Mouse (Mus musculus): Measurements from ENCODE around the gene Sp6. TPM values are rescaled to one million over a fixed set of nuclear protein-coding genes. Genes with fewer than 3 reads are reported as not detected.

The Sp6 gene
- polyA plus RNA-seq, 1 experiment from 2014 or later = 0.07 TPM

DNA sequence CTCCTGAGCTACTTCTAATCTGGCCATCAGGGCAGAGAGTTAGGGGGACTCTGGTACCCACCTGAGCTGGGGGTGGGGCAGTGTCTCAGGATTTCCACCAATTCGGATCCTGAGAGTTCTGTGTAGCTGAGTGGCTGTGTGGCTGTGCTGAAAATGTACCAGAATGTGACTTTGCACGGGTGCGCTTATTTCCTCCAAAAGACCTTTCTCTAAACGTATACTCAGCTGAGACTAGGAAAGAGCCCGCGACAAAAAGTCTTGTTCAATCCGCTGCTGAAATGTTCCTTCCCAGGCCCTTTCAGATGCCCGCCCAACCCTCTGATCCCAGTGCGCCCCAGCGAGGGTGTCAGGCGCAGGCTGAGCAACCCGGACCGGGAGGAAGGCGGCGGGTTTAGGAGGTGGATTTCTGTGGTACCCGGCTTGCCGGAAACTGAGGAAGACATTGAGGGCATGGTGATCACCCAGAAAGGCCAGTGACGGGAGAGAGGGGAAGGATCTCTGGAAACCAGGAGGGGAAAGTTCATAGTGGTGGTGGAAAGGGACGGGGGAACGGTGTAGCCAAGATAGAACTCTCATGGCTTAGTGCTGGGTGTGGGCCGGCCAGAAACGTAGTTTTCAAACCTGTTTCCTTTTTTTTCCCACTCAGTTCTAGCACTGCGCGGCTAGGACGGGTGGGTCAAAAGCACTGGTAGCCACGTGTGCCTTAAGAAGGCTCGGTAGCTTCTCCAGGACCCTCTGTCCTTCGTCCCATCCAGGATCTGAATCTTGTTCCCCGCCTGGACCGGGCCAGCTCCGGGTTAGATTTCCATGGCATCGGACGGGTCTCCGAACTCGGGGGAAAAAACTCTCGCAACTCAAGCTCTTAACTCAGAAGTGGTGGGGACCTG, 4.7 kb downstream of the Sp6 start:
- DNase-seq (no peak), ATAC-seq (no peak)
- Histone ChIP-seq H3K9ac (replicated peaks) (no peak overlapping the region), H3K4me1 (ENCODE audit: insufficient read depth) (peaks cover 15% of the 10 kb centered on the region), H3K9me3 (ENCODE audit: low read length) (no peaks in the 10 kb centered on the region), H3K4me2 (ENCODE audit: low read depth, low read length) (peak overlapping the region; percentile 56), H3K27me3 (ENCODE audit: insufficient read depth, low read length) (peaks cover 93% of the 10 kb centered on the region), H3K36me3 (replicated peaks; ENCODE audit: insufficient read depth, low read length) (no peaks in the 10 kb centered on the region), H3K27ac (ENCODE audit: low read depth) (no peak overlapping the region), H3K4me3 (ENCODE audit: low read depth, low read length) (peak overlapping the region; percentile 32)
- no peak for TF ChIP-seq EP300 (IDR thresholded peaks at IDR 0.05; ENCODE audit: low read depth)
- no peak for TF ChIP-seq CTCF (IDR thresholded peaks at IDR 0.05; ENCODE audit: low read depth)
- WGBS (ENCODE audit: insufficient replicate concordance) = 2% methylated on average over 36 of the region's 36 CpGs

DNA sequence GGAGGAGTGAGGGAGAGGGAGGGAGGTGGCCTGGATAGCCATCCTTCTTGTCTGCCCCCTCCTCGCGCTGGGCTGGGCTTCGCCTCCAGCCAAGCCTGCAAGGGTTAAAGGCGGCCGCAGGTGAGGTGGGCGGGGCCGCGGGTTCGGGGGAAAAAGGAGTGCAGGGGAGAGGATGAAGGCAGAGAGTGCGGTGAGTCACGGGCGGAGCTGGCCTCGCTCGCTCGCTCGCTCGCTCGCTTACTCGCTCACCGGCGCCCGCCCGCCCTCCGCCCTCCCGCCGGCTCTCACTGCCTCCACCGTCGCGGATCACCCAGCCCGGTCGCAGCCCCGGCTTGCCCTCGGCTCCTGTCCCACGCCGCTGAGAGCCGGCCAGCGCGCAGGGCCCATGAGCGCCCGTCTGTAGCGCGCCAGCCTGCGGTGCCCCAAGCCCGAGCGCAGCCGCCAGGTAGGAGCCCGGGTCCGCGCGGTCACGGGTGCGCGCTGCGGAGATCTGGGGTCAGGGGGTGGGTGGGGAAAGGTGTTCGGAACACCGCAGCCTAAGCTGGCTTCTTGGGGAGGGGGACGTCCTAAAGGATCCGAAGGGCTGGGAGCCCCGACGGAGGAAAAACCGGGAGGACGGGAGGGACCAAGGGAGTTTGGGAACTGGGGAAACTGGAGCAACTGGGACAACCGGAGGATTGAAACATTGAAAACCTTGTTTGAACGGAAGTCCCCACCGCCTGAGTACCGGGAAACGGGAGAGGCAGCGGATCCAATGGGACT, 5.6 kb downstream of the Sp6 start:
- no peak for DNase-seq
- no peak overlapping the region for H3K9ac ChIP-seq (replicated peaks)
- no peaks in the 10 kb centered on the region for H3K36me3 ChIP-seq (replicated peaks; ENCODE audit: insufficient read depth, low read length)
- H3K9me3 ChIP-seq (ENCODE audit: low read length) = no peaks in the 10 kb centered on the region
- peak overlapping the region; percentile 56 for H3K4me2 ChIP-seq (ENCODE audit: low read depth, low read length)
- under 1% methylated on average over 60 of the region's 68 CpGs for WGBS (ENCODE audit: insufficient replicate concordance)
- TF ChIP-seq CTCF (IDR thresholded peaks at IDR 0.05; ENCODE audit: low read depth) (no peak), EP300 (IDR thresholded peaks at IDR 0.05; ENCODE audit: low read depth) (no peak)
- peak overlapping the region; percentile 32 for H3K4me3 ChIP-seq (ENCODE audit: low read depth, low read length)
- ATAC-seq = no peak
- H3K27me3 ChIP-seq (ENCODE audit: insufficient read depth, low read length) = peaks cover 95% of the 10 kb centered on the region
- no peak overlapping the region for H3K27ac ChIP-seq (ENCODE audit: low read depth)
- peaks cover 15% of the 10 kb centered on the region for H3K4me1 ChIP-seq (ENCODE audit: insufficient read depth)

DNA sequence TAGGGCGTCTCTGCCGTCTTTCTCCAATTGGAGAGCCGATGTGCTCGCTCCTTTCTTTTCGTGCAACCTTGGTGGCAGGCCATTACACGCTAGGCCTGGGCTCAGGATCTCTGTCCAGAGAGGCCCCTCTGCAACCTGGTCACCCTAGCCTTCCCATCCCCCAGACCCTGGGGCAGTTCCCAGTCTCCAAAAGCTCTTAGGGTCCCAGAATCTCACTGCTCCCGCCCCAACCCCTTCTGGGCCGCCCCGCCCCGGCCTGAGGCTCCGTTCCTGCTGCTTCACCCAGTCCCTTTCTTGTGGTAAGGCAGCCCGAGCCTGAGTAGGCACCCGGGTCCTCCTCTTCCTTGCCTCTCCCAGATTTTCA, 6.1 kb downstream of the Sp6 start:
- Histone ChIP-seq H3K9me3 (ENCODE audit: low read length) (no peaks in the 10 kb centered on the region), H3K4me1 (ENCODE audit: insufficient read depth) (peaks cover 15% of the 10 kb centered on the region), H3K36me3 (replicated peaks; ENCODE audit: insufficient read depth, low read length) (no peaks in the 10 kb centered on the region), H3K27me3 (ENCODE audit: insufficient read depth, low read length) (peaks cover 96% of the 10 kb centered on the region), H3K4me2 (ENCODE audit: low read depth, low read length) (peak overlapping the region; percentile 56; the same call in 1 of the 2 replicates), H3K27ac (ENCODE audit: low read depth) (no peak overlapping the region), H3K9ac (replicated peaks) (no peak overlapping the region), H3K4me3 (ENCODE audit: low read depth, low read length) (0 out of 2 replicates have a peak overlapping the region, but pooled peaks have one; percentile 32)
- no peak for TF ChIP-seq CTCF (IDR thresholded peaks at IDR 0.05; ENCODE audit: low read depth)
- no peak for TF ChIP-seq EP300 (IDR thresholded peaks at IDR 0.05; ENCODE audit: low read depth)
- DNase-seq (no peak), ATAC-seq (no peak)
- WGBS (ENCODE audit: insufficient replicate concordance) = 8% methylated on average over 13 of the region's 13 CpGs

DNA sequence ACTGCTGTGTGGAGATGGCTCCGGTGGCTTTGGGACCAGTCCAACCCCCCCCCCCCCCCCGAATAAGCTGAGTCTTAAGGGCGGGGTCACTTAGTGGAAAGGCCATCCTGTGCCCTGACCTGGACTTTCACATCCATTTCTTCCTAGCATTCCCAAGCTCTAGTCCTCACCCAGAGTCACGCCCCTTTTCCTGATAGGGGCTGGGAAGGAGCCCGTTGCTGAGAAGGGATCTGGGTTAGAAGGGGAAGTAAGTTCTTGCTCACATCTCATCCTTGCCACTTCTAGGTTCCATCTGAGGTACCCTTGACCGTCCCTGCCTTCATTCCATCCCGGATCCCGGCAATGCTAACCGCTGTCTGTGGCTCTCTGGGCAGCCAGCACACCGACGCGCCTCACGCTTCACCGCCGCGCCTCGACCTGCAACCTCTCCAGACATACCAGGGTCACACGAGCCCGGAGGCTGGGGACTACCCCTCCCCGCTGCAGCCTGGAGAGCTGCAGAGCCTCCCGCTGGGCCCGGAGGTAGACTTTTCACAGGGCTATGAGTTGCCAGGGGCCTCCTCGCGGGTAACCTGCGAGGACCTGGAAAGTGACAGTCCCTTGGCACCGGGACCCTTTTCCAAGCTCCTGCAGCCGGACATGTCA, 8.0 kb downstream of the Sp6 start:
- H3K9ac ChIP-seq (replicated peaks) = no peak overlapping the region

DNA sequence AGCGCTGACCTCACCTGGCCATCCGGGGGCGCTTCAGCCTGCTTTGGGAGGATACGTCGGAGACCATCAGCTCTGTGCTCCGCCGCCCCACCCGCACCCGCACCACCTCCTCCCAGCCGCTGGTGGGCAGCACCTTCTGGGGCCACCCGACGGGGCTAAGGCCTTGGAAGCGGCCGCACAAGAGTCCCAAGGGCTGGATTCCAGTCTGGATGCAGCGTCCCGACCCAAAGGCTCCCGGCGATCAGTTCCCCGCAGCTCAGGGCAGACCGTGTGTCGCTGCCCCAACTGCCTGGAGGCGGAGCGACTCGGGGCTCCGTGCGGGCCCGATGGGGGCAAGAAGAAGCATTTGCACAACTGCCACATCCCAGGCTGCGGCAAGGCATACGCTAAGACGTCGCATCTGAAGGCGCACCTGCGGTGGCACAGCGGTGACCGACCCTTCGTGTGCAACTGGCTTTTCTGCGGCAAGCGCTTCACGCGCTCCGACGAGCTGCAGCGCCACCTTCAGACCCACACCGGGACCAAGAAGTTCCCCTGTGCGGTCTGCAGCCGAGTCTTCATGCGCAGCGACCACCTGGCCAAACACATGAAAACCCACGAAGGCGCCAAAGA, 8.8 kb downstream of the Sp6 start:
- no peak overlapping the region for H3K27ac ChIP-seq (ENCODE audit: low read depth)
- H3K4me1 ChIP-seq (ENCODE audit: insufficient read depth) = peaks cover 20% of the 10 kb centered on the region
- peaks cover 77% of the 10 kb centered on the region for H3K27me3 ChIP-seq (ENCODE audit: insufficient read depth, low read length)
- H3K9me3 ChIP-seq (ENCODE audit: low read length) = no peaks in the 10 kb centered on the region
- H3K4me3 ChIP-seq (ENCODE audit: low read depth, low read length) = peak overlapping the region; percentile 56
- peak overlapping the region; percentile 88 for H3K4me2 ChIP-seq (ENCODE audit: low read depth, low read length)
- WGBS (ENCODE audit: insufficient replicate concordance) = under 1% methylated on average over 48 of the region's 50 CpGs
- no peaks in the 10 kb centered on the region for H3K36me3 ChIP-seq (replicated peaks; ENCODE audit: insufficient read depth, low read length)
- DNase-seq (peak; percentile 76), ATAC-seq (peak; percentile 82)
- peak overlapping the region; percentile 55 for H3K9ac ChIP-seq (replicated peaks)
- TF ChIP-seq CTCF (IDR thresholded peaks at IDR 0.05; ENCODE audit: low read depth) (peak; percentile 77), EP300 (IDR thresholded peaks at IDR 0.05; ENCODE audit: low read depth) (no peak)

More for the DNA sequence above, 8.0 kb downstream of the Sp6 start:
- H3K27ac ChIP-seq (ENCODE audit: low read depth) = no peak overlapping the region
- DNase-seq (no peak), ATAC-seq (0 out of 2 replicates have a peak, but pooled peaks have one; percentile 6)
- peaks cover 20% of the 10 kb centered on the region for H3K4me1 ChIP-seq (ENCODE audit: insufficient read depth)
- peak overlapping the region; percentile 56 for H3K4me3 ChIP-seq (ENCODE audit: low read depth, low read length)
- no peaks in the 10 kb centered on the region for H3K36me3 ChIP-seq (replicated peaks; ENCODE audit: insufficient read depth, low read length)
- no peaks in the 10 kb centered on the region for H3K9me3 ChIP-seq (ENCODE audit: low read length)
- WGBS (ENCODE audit: insufficient replicate concordance) = 3% methylated on average over 27 of the region's 27 CpGs
- peak overlapping the region; percentile 88 for H3K4me2 ChIP-seq (ENCODE audit: low read depth, low read length)
- TF ChIP-seq EP300 (IDR thresholded peaks at IDR 0.05; ENCODE audit: low read depth) (no peak), CTCF (IDR thresholded peaks at IDR 0.05; ENCODE audit: low read depth) (no peak)
- peaks cover 85% of the 10 kb centered on the region for H3K27me3 ChIP-seq (ENCODE audit: insufficient read depth, low read length)
